Mouse (Mus musculus): ENCODE data around the gene Cabp1.

DNA sequence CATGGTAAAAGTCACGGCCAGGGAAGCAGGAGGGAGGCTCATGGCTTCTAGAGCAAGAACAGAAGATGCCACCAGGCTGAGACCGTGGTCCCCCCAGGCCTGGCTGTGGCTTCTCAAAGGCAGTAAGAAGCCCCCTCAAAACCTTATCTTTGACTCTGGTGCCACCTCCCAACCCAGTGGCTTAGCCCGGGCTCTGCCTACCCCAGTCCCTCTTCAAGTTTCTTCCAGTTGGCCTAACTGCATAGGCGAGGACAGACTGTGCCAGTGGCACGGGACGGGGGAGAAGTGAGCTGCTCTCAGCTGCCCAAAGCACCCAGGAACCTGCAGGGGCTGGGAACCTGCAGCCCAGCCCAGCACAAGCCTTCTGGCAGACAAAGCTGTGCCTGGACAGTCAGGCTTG lies 69.5 kb downstream of the Cabp1 start:
- TF ChIP-seq POLR2A (IDR thresholded peaks at IDR 0.05; ENCODE audit: low read depth, low read length) (no peak), CTCF (IDR thresholded peaks at IDR 0.05; ENCODE audit: extremely low read depth, insufficient read length, insufficient replicate concordance, low read depth, low read length) (no peak)

Data from small intestine, adult 2 months (tissue).